Mouse (Mus musculus) Patski (cell line): ENCODE measurements around the gene Dtx2. TPM values are rescaled to one million over a fixed set of nuclear protein-coding genes. Genes with fewer than 3 reads are reported as not detected.
"Not testable (repeated sequence)": the region's sequence is repeated elsewhere in the genome, so short reads cannot be mapped to it uniquely, and the experiment has no call there.

Source experiments
- ATAC-seq: fragments of 100-300 bp; one replicate; pipeline ENCODE4 v1.8.0; 2021
- CTCF ChIA-PET: fragments of 350-600 bp; sonication (Branson Sonifier 250); formaldehyde crosslinking; loops from one replicate; lab custom pipeline; 2022; ENCODE audit warnings: inconsistent platforms; lab: Charles Lee
- POLR2A ChIA-PET: fragments of 350-600 bp; sonication (Branson Sonifier 250); formaldehyde crosslinking; loops from one replicate; lab custom pipeline; 2022; ENCODE audit warnings: antibody characterized with exemption, inconsistent platforms; lab: Charles Lee
- DNase-seq: peaks from one replicate; pipeline ENCODE4 v3.0.0-alpha.2; 2011; ENCODE audit warnings: low read depth, low spot score
- H3K27me3 ChIP-seq: fragments of 371-371 bp; one replicate; pipeline ENCODE4 v1.5.1; 2021
- CTCF ChIP-seq: fragments of 100-300 bp; IDR thresholded peaks from one replicate; pipeline ENCODE4 v1.5.1; 2021
- in situ Hi-C: fragments of 300-500 bp; cut with MboI; formaldehyde crosslinking; loops from 3 replicates; pipeline ENCODE4 v1.11.1; 2018; ENCODE audit warnings: low pct_unique_long_range_greater_than_20kb, mixed read lengths
- polyA plus RNA-seq: library from polyadenylated mRNA; unstranded; gene quantifications from one replicate; pipeline ENCODE4 v1.2.3, GENCODE M21; 2021

The Dtx2 gene
- polyA plus RNA-seq, 1 experiment from 2014 or later, result 22.2 TPM

DNA sequence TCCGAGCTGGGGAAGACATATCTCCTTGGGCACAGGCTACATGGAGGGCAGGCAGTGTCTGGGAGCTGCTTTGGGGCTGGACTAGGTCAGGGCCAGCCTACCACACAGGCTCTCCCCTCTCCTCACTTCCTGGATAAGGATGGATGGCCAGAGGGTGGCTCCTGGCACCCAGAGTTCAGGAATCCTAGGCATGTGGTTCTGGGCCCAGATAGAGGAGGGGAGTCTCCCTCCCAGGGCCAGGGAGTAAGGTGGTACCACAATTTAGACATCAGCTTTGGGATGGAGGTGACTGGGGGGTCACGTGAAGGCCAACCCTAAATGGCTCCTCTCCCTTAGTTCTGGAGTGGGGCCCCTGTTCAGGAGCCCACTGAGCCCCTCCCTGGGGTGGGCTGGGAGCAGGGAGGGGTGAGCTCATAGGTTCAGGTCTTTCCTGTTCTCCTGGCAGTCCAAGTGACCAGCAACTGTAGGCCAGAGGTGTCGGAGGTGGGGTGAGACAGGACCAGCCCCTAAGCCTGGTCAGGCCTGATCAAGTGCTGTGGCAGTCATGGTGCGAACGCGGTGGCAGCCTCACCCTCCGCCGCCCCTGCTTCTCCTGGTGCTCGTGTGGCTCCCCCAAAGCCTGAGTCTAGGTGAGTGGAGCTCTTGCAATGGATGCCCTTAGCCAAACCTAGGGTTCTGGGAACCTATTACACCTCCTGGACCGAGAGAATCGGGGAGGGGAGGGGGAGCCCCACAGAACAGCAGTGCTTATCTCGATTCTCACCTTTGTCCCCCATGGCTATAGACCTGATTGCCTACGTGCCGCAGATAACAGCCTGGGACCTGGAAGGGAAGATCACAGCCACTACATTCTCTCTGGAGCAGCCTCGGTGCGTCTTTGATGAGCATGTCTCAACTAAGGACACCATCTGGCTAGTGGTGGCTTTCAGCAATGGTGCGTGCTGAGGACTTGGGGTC, 43.9 kb downstream of the Dtx2 start, which contains the start of gene Upk3b:
TSS of gene Upk3b (plus strand) at position 239 of the 957 bp plus-strand sequence.
- ChIA-PET CTCF (interaction anchor here (1.2 kb wide), 1 partner anchor 36 kb away, joined by 5 read pairs; no protein-coding TSS in a partner anchor), POLR2A (no interaction called here)
- in situ Hi-C loops, result no loop called here
- no peak for TF ChIP-seq CTCF
- ATAC-seq (no peak), DNase-seq (no peak)
- no peaks in the 10 kb centered on the region for H3K27me3 ChIP-seq

DNA sequence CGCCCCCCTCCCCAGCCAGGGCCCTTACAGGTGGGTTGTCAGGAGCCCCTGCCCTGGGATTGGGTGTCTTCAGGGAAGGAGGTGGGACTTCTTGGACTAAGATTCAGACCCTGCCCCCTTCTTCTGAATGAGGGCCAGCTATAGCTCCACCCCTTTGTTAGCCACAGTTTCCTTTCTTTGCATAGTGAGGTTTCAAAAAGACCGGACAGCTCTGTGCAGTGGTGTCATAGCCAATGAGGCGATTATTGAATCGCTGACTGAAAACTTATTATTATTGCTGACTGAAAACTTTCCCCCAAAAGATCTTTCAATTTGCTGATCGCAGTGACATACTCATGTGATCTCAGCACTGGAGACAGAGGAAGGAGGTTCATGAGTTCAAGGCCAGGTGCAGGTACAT, 45.6 kb downstream of the Dtx2 start:
- no peaks in the 10 kb centered on the region for H3K27me3 ChIP-seq
- ATAC-seq, result no peak
- no peak for DNase-seq
- POLR2A ChIA-PET, result no interaction called here
- CTCF ChIA-PET, result no interaction called here
- in situ Hi-C loops, result no loop called here
- TF ChIP-seq CTCF, result no peak

DNA sequence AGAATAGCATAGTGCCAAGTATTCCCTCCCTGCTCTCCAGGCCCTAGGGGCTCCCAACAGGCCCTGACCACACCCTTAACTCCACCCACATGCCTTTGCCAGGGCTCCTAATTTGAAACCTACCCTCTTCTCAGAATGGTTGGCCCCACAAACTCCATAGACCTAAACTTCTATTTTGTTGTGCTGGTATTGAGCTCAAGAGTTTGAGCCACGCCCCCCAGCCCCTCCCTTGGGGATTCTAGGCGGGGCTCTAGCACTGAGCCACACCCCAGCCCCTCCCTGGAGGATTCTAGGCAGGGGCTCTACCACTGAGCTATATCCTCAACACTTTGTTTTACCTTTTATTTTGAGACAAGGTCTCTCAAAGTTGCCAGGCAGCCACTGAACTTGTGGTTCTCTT, 46.7 kb downstream of the Dtx2 start:
- POLR2A ChIA-PET, result no interaction called here
- no peak for ATAC-seq
- CTCF ChIA-PET, result interaction anchor here (1.2 kb wide), 1 partner anchor 54 kb away, joined by 3 read pairs; no protein-coding TSS in a partner anchor

DNA sequence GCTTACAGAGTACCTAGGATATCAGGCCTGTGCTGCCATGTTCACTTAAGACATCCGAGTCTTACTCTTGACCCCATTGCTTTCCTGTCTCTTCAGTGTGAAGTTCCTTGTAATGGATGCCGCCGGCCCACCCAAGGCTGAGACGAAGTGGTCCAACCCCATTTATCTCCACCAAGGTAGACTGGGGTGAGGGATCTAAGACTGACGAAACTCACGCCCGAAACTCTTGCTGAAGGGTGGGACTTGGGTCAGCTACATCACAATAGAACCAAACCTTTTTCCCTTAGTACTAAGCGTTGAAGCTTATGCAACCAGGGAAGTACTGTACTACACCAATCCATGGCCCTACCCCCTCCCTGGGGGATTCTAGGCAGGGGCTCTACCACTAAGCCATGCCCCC, 47.1 kb downstream of the Dtx2 start:
- ATAC-seq, result no peak
- POLR2A ChIA-PET, result interaction anchor here (0.8 kb wide), 1 partner anchor 13 kb away, joined by 5 read pairs; no protein-coding TSS in a partner anchor
- CTCF ChIA-PET, result interaction anchor here (1.2 kb wide), 1 partner anchor 55 kb away, joined by 3 read pairs; no protein-coding TSS in a partner anchor
- TF ChIP-seq CTCF, result no peak
- in situ Hi-C loops, result no loop called here
- no peaks in the 10 kb centered on the region for H3K27me3 ChIP-seq
- no peak for DNase-seq

More for the DNA sequence above, 46.7 kb downstream of the Dtx2 start:
- in situ Hi-C loops, result no loop called here
- no peak for TF ChIP-seq CTCF
- no peak for DNase-seq
- no peaks in the 10 kb centered on the region for H3K27me3 ChIP-seq

DNA sequence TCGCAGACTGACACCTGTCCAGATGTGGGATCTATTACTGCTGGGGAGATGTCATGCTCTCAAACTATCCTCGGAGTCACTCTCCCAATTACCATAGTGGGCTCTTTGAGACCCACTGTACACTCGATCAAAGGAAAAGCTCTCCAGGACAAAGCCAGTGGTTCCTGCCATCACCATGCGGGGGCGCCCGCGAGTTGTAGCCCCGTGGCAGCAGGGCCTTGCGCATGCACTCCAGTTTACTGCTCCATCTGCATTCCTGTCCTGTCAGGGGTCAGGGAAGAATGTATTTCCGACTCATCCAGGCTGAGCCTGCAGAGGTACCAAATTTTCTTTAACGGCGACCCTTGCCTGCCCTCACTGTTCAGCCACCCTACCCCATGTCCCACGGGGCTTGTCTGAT, 50.3 kb downstream of the Dtx2 start:
- TF ChIP-seq CTCF, result no peak
- ATAC-seq (no peak), DNase-seq (no peak)
- H3K27me3 ChIP-seq, result no peaks in the 10 kb centered on the region
- ChIA-PET POLR2A (no interaction called here), CTCF (interaction anchor here (0.7 to 4.5 kb wide), 12 partner anchors 10 to 167 kb away, joined by 3 to 46 read pairs (median 4); partner anchors contain the start of gene Upk3bl)
- in situ Hi-C loops, result loop anchor here (5.0 kb wide), 2 partner anchors 63 to 143 kb away; partner anchors contain the start of gene Zp3

DNA sequence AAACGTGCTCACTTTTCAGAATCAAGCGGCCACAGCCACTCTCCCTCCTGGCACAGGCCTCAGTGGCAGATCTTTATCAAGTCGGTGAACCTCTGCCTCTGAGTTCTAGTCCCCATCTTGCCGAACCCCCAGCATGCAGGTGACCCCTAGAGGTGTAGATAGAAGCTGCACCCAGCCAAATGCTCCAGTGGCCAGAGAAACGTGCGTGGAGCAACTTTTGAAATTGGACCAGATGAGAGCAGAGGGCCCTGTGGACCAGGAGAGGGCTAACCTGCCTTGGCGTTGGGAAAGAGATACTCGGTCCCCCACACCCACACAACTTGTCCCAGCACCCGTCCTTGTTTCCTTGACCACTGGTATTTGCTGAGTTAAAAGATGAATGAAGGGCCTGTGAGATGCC, 50.8 kb downstream of the Dtx2 start:
- no peaks in the 10 kb centered on the region for H3K27me3 ChIP-seq
- POLR2A ChIA-PET, result no interaction called here
- in situ Hi-C loops, result loop anchor here (5.0 kb wide), 2 partner anchors 63 to 143 kb away; partner anchors contain the start of gene Zp3
- CTCF ChIA-PET, result interaction anchor here (0.6 to 4.5 kb wide), 18 partner anchors 9 to 168 kb away, joined by 3 to 46 read pairs (median 4); partner anchors contain the start of genes Upk3bl and Zp3
- ATAC-seq (no peak), DNase-seq (no peak)
- peak; percentile 66 for TF ChIP-seq CTCF

DNA sequence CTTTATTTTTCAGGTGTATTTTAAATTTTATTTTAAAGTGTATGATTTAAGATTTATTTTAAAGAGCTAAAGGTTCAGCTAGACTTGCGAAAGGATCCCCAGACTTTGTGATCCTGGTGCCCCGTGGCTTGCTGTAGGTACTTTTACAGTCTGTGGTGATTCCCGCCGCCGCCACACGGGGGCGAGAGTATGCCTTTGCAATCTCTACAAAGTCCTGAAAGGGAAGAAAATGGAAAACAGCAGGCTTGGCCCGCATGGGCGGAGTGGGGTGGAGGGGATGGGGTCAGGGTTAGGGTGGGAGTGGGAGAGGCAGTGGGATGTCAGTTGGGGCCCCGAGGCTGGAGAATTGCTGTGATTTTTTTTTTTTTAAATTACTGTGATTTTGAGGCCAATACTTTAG, 51.4 kb downstream of the Dtx2 start:
- peak; percentile 94 for TF ChIP-seq CTCF
- CTCF ChIA-PET, result interaction anchor here (0.6 to 4.5 kb wide), 17 partner anchors 9 to 168 kb away, joined by 3 to 46 read pairs (median 4); partner anchors contain the start of genes Upk3bl and Zp3
- no peak for ATAC-seq
- POLR2A ChIA-PET, result interaction anchor here (1.6 kb wide), 1 partner anchor 13 kb away, joined by 5 read pairs; no protein-coding TSS in a partner anchor
- in situ Hi-C loops, result loop anchor here (5.0 kb wide), 2 partner anchors 64 to 144 kb away; partner anchors contain the start of gene Zp3
- H3K27me3 ChIP-seq, result no peaks in the 10 kb centered on the region
- no peak for DNase-seq

DNA sequence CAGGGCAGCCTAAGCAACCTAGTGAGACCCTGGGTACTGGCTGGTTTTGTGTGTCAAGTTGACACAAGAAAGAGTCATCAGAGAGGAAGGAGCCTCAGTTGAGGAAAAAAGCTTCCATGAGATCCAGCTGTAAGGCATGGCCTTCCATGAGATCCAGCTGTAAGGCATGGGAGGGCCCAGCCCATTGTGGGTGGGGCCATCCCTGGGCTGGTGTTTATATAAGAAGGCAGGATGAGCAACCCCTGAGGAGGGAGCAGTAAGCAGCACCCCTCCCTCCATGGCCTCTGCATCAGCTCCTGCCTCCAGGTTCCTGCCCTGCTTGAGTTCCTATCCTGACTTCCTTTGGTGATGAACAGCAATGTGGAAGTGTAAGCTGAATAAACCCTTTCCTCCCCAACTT, 53.9 kb downstream of the Dtx2 start:
- ATAC-seq, result not testable (repeated sequence)

DNA sequence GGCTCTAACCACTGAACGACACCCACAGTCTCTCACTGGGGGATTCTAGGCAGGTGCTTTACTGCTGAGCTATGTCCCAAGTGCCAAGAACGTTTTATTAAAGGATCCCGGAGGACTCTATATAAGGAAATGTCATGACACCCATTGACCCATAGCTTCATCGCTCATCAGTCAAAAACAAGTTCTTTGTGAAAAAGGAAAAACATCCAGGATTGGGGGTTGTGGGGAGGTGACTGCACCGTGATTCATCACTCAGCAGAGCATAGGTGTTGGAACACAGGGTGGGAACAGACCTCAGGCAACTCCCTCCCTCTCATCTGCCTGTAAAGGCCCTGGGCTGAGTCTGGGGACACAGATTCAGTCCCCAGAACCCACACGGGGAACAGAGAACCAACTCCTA, 55.3 kb downstream of the Dtx2 start:
- ChIA-PET CTCF (interaction anchor here (2.0 to 4.9 kb wide), 3 partner anchors 11 to 68 kb away, joined by 5 to 35 read pairs (median 16); no protein-coding TSS in a partner anchor), POLR2A (interaction anchor here (2.1 kb wide), 1 partner anchor 31 kb away, joined by 4 read pairs; no protein-coding TSS in a partner anchor)
- in situ Hi-C loops, result loop anchor here (5.0 kb wide), 2 partner anchors 68 to 148 kb away; partner anchors contain the start of gene Zp3
- peak; percentile 98 for DNase-seq
- H3K27me3 ChIP-seq, result no peaks in the 10 kb centered on the region
- ATAC-seq, result peak; percentile 22
- no peak for TF ChIP-seq CTCF

More for the DNA sequence above, 53.9 kb downstream of the Dtx2 start:
- POLR2A ChIA-PET, result interaction anchor here (0.7 kb wide), 1 partner anchor 57 kb away, joined by 4 read pairs; no protein-coding TSS in a partner anchor
- H3K27me3 ChIP-seq, DNase-seq: not testable (repeated sequence)
- in situ Hi-C loops, result loop anchor here (5.0 kb wide), 2 partner anchors 66 to 146 kb away; partner anchors contain the start of gene Zp3
- CTCF ChIA-PET, result interaction anchor here (1.2 to 4.9 kb wide), 4 partner anchors 10 to 67 kb away, joined by 5 to 35 read pairs (median 10); no protein-coding TSS in a partner anchor
